Mouse (Mus musculus) G1E-ER4 (cell line): Measurements from ENCODE around the gene Tnfaip2. TPM values are rescaled to one million over a fixed set of nuclear protein-coding genes. Genes with fewer than 3 reads are reported as not detected.

Source experiments
- GATA1 ChIP-seq: IDR thresholded peaks from one replicate; pipeline ENCODE4 v1.8.0; 2012; ENCODE audit warnings: low read length, inconsistent platforms
- polyA plus RNA-seq: library from polyadenylated mRNA; stranded (reverse); fragments of >175 nt; gene quantifications from 2 replicates; pipeline ENCODE4 v1.2.3, GENCODE M21; 2012

The Tnfaip2 gene
- polyA plus RNA-seq, 1 experiment, result 79.9 TPM

DNA sequence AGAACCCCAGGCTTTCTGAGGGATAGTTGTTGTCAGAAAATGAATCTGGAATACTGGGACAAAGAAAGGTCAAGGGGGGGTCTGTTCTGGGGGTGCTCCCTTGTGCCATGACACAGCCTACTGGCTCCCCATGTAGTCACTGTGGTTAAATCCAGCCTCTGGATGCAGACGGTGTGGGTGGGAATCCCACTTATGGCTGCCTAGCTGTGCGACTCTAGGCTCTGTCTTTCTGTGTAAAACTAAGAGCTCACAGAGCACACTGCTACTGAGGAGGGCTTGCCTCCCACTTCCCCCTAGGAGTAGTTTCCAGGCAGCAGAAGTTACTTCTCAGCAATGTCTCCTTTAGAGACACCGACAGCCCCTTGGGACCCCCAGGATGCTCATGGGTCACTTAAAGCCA is 6.1 kb upstream of the Tnfaip2 start:
- no peak for TF ChIP-seq GATA1

DNA sequence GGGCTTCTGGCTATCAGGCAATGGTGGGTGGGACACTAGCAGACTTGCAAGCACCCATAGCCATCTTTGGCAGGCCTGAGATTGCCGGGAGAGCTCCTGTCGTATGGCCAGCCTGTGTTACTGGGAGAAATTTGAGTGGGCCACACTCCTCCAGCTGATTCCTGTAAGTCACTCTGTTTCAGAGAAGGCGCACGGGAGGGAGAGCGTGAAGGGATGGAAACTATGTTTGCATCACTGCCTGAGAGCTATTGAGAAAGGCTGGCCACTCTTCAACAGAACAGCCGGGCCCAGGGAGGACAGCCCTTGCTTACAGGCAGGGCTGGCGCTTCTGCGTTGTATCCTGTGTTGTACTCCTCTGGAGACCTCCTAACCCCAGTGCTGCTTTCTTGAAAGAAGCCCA is 5.6 kb upstream of the Tnfaip2 start:
- no peak for TF ChIP-seq GATA1

DNA sequence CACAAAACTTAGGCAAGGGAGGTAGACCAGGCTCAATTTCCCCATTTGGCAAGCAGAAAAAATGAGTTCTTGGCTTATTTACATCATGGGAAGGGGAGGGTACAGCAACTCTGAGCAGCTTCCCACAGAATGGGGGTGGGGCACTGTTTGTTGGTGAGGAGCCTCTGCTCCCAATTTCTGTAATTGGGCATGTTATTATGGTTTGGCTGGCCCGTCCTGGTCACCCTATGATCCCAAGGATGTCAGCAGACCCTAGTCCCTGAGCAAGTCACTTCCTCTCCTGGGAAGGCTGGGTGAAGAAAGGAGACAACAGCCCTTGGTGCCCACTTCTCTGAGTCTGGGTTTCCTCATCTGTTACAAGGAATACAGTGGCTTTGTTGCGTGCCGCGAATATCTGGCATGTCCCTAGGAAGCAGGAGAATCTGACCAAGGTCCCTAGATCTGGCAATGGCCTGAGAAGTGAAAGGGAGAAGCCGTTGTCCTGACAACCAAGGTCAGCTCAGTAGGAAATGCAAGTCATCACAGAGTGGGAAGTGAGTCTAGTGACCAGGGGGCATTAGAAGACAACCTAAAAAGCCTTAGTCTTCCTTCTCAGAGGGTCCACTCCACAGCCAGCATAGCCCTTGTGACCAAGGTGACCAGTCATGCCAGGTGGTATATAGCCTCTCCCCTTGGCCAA is 4.9 kb upstream of the Tnfaip2 start:
- TF ChIP-seq GATA1, result no peak

DNA sequence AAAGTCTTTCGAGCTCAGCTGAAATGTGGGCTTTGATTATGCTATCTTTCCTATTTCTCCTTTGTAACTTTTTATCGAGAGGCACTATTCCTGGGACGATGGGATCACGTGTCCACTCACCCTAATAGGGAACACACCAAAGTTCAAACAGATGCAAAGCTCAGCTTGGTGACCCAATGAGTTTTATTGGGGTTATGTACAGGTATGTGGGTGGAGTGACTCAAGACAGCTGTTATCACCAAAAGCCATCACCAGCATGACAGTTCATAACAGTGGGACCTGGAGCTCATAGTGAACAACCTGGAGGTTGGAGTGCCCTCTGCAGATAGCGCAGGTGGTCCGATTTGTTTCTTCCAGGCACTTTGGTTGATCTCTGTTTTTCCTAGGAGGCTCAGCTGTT is 3.4 kb upstream of the Tnfaip2 start:
- TF ChIP-seq GATA1, result no peak

DNA sequence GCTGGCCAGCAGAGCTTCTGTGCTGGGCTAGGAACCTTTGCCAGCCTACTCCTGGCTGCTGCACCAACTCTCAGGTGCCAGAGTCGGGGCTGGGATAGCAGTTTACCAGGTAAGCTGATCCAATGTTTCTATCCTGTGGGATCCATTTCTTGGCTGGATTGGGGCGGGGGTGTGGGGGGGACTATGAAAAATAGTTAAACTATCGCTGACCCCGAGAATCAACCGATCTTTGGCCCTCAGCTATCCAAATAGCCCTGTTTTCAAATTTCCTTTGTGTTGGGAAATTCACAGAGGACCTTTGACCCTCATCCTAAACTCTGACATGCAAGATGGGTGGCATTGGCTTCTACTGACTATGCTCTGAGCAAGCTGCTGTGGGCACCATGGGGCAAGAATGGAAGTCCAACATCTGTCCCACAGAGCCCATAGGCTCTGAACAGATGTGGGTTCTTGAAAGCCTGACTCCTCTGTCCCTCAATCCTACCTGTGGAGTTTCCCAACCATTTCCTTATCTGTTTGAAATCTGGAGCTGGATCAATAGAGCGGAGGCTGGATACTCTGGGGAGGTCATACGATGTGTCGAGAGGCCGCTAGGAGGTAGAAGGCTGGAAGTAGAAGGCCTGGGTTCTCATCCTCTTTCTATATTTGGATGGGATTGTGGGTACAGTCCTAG is 1.4 kb upstream of the Tnfaip2 start:
- TF ChIP-seq GATA1, result no peak

DNA sequence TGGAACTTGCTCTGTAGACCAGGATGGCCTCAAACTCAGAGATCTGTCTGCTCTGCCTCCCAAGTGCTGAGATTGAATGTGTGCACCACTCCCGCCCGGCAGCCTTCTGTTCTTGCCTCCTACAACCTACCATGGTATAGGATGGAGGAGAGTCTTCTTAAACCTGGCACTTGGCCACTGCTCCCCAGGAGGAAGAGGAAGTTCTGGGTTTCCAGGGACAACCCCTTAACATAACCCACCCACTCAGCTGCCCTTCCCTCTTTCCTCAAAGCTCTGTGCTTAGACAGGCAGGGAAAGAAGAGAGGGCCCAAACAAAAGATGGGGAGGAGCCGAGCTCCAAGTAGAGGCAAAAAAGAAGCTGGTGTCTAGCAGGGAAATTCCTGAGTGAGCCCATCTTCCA is 746 bp upstream of the Tnfaip2 start:
- no peak for TF ChIP-seq GATA1

DNA sequence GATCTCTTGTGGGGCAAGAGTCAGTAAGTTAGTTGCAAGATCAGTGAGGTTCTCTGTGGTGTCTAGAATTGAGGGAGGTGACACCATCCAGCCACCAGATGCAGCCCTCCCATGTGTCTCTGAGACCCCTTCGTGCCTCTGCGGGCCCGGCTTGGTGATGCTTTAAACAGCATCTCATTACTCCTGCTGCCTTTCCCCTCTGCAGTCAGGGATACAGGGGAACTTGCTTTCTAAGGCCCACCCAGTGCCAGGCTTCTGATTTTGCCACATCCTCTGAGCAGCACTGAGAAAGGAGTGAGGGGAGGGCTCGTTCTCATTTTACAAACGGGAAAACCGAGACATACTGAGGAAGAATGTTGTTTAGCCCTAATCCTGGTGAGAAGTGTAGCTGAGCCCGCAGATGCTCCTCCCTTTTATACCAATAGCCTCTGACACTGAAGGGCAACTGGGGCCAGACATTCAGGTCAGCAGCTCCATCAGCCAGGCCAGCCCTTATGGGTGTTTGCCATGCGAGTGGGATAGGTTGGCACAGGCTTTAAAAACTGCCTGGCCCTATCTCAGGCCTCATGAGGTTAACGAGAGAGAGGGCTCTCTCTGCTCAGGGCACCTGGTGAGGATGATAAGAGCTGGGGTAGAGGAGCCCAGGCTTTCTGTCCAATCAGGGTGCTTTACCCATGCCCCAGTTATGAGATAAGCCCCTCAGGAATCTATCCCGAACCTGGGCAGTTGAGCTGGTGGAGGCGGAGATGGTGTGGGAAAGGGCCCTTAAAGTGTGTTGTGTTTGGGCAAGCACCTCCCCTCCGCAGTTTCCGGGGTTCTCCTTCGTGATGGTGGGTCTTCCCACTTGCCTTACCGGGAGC is 972 bp downstream of the Tnfaip2 start:
- peak; percentile 85 for TF ChIP-seq GATA1

DNA sequence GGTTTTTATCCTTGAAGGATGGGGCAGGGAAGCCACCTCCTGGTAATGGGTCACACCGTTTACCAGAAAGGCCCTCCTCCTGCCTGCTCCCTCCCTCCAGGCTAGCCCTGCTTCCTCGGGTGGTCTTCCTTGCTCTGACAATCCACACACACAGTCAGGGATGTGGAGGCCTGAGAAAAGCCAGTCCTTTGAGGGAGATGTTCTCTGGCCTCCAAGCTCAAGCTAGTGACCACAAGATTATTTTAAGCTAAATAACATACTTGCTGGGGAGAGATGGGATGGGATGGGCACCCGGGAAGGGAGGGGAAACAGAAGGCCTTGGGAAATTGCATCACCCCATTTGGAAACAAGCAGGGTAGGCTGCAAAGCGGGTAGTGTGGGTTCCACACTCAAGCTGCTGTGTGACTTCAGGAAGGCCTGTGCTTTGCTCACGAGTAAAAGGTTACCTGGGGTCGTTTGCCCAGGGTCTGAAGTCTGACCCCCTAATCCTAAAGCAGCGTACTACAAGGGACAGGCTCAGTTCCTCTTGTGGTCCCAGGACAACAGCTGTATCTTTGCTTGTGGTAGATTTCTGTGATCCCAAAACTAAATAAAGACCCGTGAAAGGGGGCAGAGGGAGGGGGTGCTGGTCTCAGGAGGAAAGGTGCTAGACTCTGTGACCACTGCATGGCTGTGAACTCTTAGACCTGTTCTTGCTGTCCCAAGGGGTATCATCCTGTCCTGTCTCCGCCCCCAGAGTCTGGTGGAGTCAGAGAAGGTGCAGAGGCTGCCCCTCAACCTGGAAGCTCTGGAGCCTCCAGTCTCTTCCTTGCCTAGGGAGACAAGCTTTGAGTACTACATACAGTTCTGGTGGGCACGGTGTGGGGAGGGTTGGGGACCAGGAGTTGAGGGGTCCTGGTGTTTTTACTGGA is 1.9 kb downstream of the Tnfaip2 start:
- TF ChIP-seq GATA1, result no peak

DNA sequence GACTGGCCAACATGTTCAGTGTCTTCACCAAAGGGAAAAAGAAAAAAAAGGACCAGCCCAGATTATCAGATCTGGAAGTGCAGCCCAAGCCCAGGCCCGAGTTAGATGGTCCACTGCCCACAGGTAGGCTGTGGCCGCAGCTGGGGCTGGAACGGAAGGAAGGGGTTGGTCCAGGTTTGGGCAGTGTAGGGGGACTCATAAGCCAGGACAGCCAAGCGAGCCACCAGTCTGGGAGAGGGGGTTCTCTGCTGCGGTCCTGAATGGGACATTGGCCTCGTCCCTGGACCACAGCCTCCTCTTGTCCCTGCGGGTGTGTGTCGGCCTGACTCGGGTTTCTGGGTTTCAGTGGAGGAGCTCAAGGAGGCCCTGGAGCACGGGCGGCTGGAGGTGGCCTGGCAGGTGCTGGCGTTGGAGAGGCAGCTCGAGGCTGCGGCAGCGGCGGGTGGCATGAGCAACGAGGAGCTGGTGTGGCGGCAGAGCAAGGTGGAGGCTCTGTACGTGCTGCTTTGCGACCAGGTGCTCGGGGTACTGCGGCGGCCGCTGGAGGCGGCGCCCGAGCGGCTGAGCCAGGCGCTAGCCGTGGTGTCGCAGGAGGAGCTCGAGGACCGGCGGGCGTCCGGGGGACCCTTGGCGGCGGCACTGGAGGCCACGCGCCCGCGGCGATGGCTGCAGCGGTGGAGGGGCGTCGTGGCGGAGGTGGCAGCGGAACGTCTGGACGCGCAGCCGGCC is 3.1 kb downstream of the Tnfaip2 start:
- no peak for TF ChIP-seq GATA1

DNA sequence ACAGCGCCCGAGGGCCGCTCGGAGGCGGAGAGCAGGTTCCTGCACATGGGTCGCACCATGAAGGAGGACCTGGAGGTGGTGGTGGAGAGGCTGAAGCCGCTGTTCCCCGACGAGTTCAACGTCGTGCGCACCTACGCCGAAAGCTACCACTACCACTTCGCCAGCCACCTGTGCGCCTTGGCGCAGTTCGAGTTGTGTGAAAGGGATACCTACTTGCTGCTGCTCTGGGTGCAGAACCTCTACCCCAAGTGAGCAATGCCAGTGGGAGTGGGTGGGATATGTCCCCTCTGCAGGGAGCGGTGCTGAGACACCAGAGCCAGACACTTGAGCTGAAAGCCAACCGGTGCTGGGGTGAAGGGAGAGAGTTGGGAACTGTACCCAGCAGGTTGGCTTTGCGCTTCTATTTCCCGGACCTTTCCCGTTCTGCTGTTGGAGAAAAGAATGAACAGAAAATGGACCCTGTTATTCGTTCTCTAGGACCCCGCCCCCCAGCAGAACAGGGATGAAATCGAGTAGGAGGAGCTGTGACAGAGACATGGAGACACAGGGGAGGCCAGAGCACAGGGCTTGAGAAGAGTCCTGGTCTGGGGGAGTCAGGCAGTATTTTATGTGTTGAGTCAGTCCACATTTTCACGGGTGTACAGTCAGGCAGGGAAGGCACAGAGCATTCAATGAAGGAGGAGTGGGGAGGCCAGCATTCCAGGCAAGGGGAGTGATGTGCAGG is 3.8 kb downstream of the Tnfaip2 start:
- no peak for TF ChIP-seq GATA1

DNA sequence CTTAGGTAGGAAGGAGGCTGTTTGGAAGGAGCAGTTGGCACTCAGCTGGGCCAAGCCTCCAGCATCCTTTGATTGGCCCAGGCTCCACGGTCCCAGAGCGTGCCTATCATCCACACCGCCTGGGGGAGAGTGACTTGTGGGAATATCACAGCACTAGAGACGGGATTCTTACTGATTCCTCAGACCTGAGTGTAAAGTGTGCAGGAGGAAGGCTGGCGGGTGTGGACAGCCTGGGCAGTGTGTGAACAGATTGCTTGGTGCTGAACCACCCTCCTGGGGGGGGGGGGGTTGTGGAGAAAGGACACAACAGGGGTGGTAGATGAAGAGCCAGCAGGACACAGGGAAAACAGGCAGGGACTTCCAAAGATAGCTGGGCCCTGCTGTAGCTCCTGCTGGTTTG is 4.5 kb downstream of the Tnfaip2 start:
- no peak for TF ChIP-seq GATA1

DNA sequence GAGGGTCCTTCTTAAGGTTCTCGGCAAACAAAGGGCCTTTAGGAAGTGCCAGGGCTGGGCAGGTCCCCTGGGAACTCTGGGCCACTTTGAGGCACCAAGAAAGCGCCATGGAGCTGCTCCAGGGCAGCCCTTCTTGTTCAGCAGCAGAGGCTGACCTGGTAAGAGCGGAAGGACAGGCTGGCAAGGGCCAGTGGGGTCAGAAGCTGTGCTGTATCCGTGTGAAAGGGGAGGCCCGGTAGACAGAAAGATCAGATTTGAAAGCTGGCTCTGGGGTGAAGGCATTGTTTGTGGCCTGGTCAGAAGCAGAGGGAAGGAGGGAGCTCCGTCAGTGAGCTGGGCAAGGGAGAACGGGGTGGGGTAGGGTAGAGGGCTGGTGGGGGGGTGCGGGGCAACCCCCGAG is 5.1 kb downstream of the Tnfaip2 start:
- no peak for TF ChIP-seq GATA1

DNA sequence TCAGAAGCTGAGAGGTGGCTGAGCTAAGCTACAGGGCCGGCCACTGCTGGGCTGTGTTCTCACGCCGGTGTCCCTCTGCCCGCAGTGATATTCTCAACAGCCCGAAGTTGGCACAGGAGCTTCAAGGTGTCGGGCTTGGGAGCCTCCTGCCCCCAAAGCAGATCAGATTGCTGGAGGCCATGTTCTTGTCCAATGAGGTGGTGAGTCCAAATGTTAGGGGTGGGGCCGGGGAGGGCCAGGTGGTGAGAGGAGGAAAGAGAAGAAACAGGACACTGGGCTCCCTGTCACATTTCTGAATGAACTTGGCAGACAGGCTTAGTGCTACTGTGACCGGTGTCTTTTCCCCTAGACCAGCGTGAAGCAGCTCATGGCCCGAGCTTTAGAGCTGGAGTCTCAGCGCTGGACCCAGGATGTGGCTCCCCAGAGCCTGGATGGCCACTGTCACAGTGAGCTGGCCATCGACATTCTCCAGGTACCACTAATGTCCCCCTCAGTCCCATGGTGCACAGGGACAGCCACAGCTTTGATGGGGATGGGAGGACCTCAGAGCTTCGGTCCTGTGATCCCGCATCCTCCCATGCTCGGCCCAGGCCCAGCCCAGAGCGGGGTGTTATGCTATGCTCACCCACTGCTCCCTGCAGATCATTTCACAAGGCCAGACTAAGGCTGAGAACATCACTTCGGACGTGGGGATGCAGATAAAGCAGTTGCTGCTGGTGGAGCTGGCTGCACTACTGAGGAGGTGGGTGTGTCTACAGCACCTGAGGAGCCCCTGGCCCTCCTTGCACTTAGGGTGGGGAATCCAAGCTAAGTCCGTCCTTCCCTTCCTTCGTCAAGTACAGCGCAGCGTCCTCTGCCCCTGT is 5.9 kb downstream of the Tnfaip2 start:
- TF ChIP-seq GATA1, result no peak
